Mouse (Mus musculus): ENCODE measurements around the gene Dhx32. TPM values are rescaled to one million over a fixed set of nuclear protein-coding genes. Genes with fewer than 3 reads are reported as not detected.

Gene Dhx32
- polyA plus RNA-seq, 1 experiment, result 27.8 TPM

DNA sequence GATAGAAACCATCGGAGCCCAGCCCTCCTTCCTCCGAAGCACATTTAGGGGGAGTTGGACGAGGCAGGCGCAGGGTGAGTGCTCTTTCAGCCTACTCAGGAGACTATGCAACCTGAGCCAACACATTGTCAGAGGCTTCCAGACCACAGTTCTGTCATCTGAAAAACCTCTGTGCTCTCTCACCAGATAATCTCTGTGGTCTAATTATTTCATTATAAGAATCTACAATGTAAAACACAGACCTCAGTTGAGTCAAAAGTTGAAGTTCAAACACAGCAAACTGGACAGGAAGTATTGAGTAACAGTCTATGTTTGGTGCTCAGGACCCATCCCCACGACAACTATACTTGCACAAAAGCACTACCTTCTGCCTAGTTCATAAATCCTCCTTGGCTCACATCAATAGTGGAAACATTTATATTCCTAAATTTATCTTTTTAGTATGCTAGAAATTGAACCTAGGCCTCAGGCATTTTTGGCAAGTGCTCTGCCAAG, 24.5 kb downstream of the Dhx32 start:
- H3K36me3 ChIP-seq (ENCODE audit: control insufficient read depth, insufficient read depth, low read length, poor library complexity, severe bottlenecking), result no peaks in the 10 kb centered on the region
- H3K4me3 ChIP-seq (ENCODE audit: low read depth, low read length), result no peak overlapping the region
- no peak overlapping the region for H3K9ac ChIP-seq (ENCODE audit: low read depth, poor library complexity, severe bottlenecking)
- no peaks in the 10 kb centered on the region for H3K9me3 ChIP-seq (replicated peaks; ENCODE audit: control insufficient read depth, insufficient read depth, low read length, poor library complexity, severe bottlenecking)
- H3K27me3 ChIP-seq (ENCODE audit: control insufficient read depth, insufficient read depth, low read length, poor library complexity, severe bottlenecking), result no peaks in the 10 kb centered on the region
- TF ChIP-seq CTCF (IDR thresholded peaks at IDR 0.05; ENCODE audit: low read depth, low read length) (no peak), POLR2A (IDR thresholded peaks at IDR 0.05; ENCODE audit: insufficient read depth, low read length) (no peak), EP300 (IDR thresholded peaks at IDR 0.05; ENCODE audit: insufficient read depth, low read depth, low read length) (no peak)
- no peak overlapping the region for H3K27ac ChIP-seq (ENCODE audit: insufficient read depth, low read length)
- peaks cover 3% of the 10 kb centered on the region for H3K4me1 ChIP-seq (ENCODE audit: control insufficient read depth, insufficient read depth, low read length)

GRCm38 (mm10) chr7:133751163-133751562, 31.4 kb downstream of the Dhx32 start:
- no peak overlapping the region for H3K27ac ChIP-seq (ENCODE audit: insufficient read depth, low read length)
- no peaks in the 10 kb centered on the region for H3K27me3 ChIP-seq (ENCODE audit: control insufficient read depth, insufficient read depth, low read length, poor library complexity, severe bottlenecking)
- peaks cover 1% of the 10 kb centered on the region for H3K4me1 ChIP-seq (ENCODE audit: control insufficient read depth, insufficient read depth, low read length)
- 0 out of 2 replicates have a peak, but pooled peaks cover 2% of the 10 kb centered on the region for H3K36me3 ChIP-seq (ENCODE audit: control insufficient read depth, insufficient read depth, low read length, poor library complexity, severe bottlenecking)
- H3K4me3 ChIP-seq (ENCODE audit: low read depth, low read length), result no peak overlapping the region
- H3K9ac ChIP-seq (ENCODE audit: low read depth, poor library complexity, severe bottlenecking), result no peak overlapping the region
- no peaks in the 10 kb centered on the region for H3K9me3 ChIP-seq (replicated peaks; ENCODE audit: control insufficient read depth, insufficient read depth, low read length, poor library complexity, severe bottlenecking)
- TF ChIP-seq POLR2A (IDR thresholded peaks at IDR 0.05; ENCODE audit: insufficient read depth, low read length) (no peak), EP300 (IDR thresholded peaks at IDR 0.05; ENCODE audit: insufficient read depth, low read depth, low read length) (no peak), CTCF (IDR thresholded peaks at IDR 0.05; ENCODE audit: low read depth, low read length) (no peak)

DNA sequence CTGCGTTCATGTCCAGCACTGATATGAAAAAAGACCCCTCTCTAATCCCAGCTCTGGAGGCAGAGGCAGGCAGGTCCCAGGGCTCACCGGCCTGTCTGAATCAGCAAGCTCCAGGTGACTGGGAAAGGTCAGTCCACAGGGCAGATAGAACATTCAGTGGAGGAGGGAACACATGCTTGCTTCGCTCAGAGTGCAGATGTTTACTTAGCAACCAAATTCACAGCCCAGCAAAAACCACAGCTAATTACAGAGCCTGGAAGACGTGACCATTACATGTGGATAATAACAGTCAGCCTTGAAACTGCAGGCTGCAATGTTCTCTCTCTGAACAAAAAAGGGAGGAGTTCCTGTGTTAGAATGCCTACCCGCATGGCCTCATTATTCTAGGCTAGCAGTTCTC, 31.9 kb downstream of the Dhx32 start:
- TF ChIP-seq EP300 (IDR thresholded peaks at IDR 0.05; ENCODE audit: insufficient read depth, low read depth, low read length) (no peak), CTCF (IDR thresholded peaks at IDR 0.05; ENCODE audit: low read depth, low read length) (no peak), POLR2A (IDR thresholded peaks at IDR 0.05; ENCODE audit: insufficient read depth, low read length) (no peak)
- no peaks in the 10 kb centered on the region for H3K4me1 ChIP-seq (ENCODE audit: control insufficient read depth, insufficient read depth, low read length)
- H3K9ac ChIP-seq (ENCODE audit: low read depth, poor library complexity, severe bottlenecking), result no peak overlapping the region
- H3K9me3 ChIP-seq (replicated peaks; ENCODE audit: control insufficient read depth, insufficient read depth, low read length, poor library complexity, severe bottlenecking), result no peaks in the 10 kb centered on the region
- no peak overlapping the region for H3K27ac ChIP-seq (ENCODE audit: insufficient read depth, low read length)
- 0 out of 2 replicates have a peak, but pooled peaks cover 2% of the 10 kb centered on the region for H3K36me3 ChIP-seq (ENCODE audit: control insufficient read depth, insufficient read depth, low read length, poor library complexity, severe bottlenecking)
- H3K27me3 ChIP-seq (ENCODE audit: control insufficient read depth, insufficient read depth, low read length, poor library complexity, severe bottlenecking), result no peaks in the 10 kb centered on the region
- no peak overlapping the region for H3K4me3 ChIP-seq (ENCODE audit: low read depth, low read length)

- no peaks in the 10 kb centered on the region for H3K9me3 ChIP-seq (replicated peaks; ENCODE audit: control insufficient read depth, insufficient read depth, low read length, poor library complexity, severe bottlenecking)
- TF ChIP-seq CTCF (IDR thresholded peaks at IDR 0.05; ENCODE audit: low read depth, low read length), result no peak
- TF ChIP-seq POLR2A (IDR thresholded peaks at IDR 0.05; ENCODE audit: insufficient read depth, low read length), result no peak
- TF ChIP-seq EP300 (IDR thresholded peaks at IDR 0.05; ENCODE audit: insufficient read depth, low read depth, low read length), result no peak
- H3K4me3 ChIP-seq (ENCODE audit: low read depth, low read length), result no peak overlapping the region
- H3K27me3 ChIP-seq (ENCODE audit: control insufficient read depth, insufficient read depth, low read length, poor library complexity, severe bottlenecking), result no peaks in the 10 kb centered on the region
- no peak overlapping the region for H3K27ac ChIP-seq (ENCODE audit: insufficient read depth, low read length)
- no peaks in the 10 kb centered on the region for H3K4me1 ChIP-seq (ENCODE audit: control insufficient read depth, insufficient read depth, low read length)
- 0 out of 2 replicates have a peak, but pooled peaks cover 2% of the 10 kb centered on the region for H3K36me3 ChIP-seq (ENCODE audit: control insufficient read depth, insufficient read depth, low read length, poor library complexity, severe bottlenecking)
- H3K9ac ChIP-seq (ENCODE audit: low read depth, poor library complexity, severe bottlenecking), result no peak overlapping the region
Measured at GRCm38 (mm10) chr7:133748753-133749152, 33.8 kb downstream of the Dhx32 start.

DNA sequence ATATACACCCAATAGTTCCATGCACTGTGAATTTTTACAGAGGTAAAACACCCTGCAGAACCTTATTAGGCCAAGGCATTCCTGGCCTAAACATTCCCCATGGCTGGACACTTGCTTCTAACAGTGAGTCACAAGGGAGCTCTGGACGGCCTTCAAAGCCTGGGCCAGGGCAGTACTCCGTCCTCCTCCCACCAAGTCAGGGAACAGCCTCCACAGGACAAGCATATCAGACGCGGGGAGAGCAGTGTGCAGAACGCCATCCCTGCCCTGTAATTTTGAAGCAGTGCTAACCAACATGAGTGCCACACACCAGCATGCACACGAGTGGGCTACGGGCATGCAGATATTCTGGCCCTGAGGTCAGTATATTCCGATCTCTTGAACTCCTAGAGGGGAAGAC, 35.2 kb downstream of the Dhx32 start:
- Histone ChIP-seq H3K36me3 (ENCODE audit: control insufficient read depth, insufficient read depth, low read length, poor library complexity, severe bottlenecking) (peaks cover 2% of the 10 kb centered on the region; the same call in 1 of the 2 replicates), H3K4me1 (ENCODE audit: control insufficient read depth, insufficient read depth, low read length) (no peaks in the 10 kb centered on the region), H3K4me3 (ENCODE audit: low read depth, low read length) (no peak overlapping the region), H3K27me3 (ENCODE audit: control insufficient read depth, insufficient read depth, low read length, poor library complexity, severe bottlenecking) (no peaks in the 10 kb centered on the region), H3K9me3 (replicated peaks; ENCODE audit: control insufficient read depth, insufficient read depth, low read length, poor library complexity, severe bottlenecking) (no peaks in the 10 kb centered on the region), H3K9ac (ENCODE audit: low read depth, poor library complexity, severe bottlenecking) (no peak overlapping the region), H3K27ac (ENCODE audit: insufficient read depth, low read length) (no peak overlapping the region)
- no peak for TF ChIP-seq EP300 (IDR thresholded peaks at IDR 0.05; ENCODE audit: insufficient read depth, low read depth, low read length)
- TF ChIP-seq CTCF (IDR thresholded peaks at IDR 0.05; ENCODE audit: low read depth, low read length), result no peak
- no peak for TF ChIP-seq POLR2A (IDR thresholded peaks at IDR 0.05; ENCODE audit: insufficient read depth, low read length)

GRCm38 (mm10) chr7:133744701-133745100, 37.8 kb downstream of the Dhx32 start:
- no peaks in the 10 kb centered on the region for H3K9me3 ChIP-seq (replicated peaks; ENCODE audit: control insufficient read depth, insufficient read depth, low read length, poor library complexity, severe bottlenecking)
- TF ChIP-seq EP300 (IDR thresholded peaks at IDR 0.05; ENCODE audit: insufficient read depth, low read depth, low read length) (no peak), POLR2A (IDR thresholded peaks at IDR 0.05; ENCODE audit: insufficient read depth, low read length) (no peak)
- H3K27me3 ChIP-seq (ENCODE audit: control insufficient read depth, insufficient read depth, low read length, poor library complexity, severe bottlenecking), result no peaks in the 10 kb centered on the region
- no peak overlapping the region for H3K27ac ChIP-seq (ENCODE audit: insufficient read depth, low read length)
- H3K36me3 ChIP-seq (ENCODE audit: control insufficient read depth, insufficient read depth, low read length, poor library complexity, severe bottlenecking), result peaks cover 11% of the 10 kb centered on the region
- H3K4me3 ChIP-seq (ENCODE audit: low read depth, low read length), result no peak overlapping the region
- H3K4me1 ChIP-seq (ENCODE audit: control insufficient read depth, insufficient read depth, low read length), result no peaks in the 10 kb centered on the region
- no peak overlapping the region for H3K9ac ChIP-seq (ENCODE audit: low read depth, poor library complexity, severe bottlenecking)
